Mouse (Mus musculus): Measurements from ENCODE around the gene Ndufc2.
"Not testable (repeated sequence)": the region's sequence is repeated elsewhere in the genome, so short reads cannot be mapped to it uniquely, and the experiment has no call there.

Ndufc2 gene

GRCm38 (mm10) chr7:97427296-97427695 lies 27.5 kb downstream of the Ndufc2 start:
- DNase-seq (ENCODE audit: low read depth, low spot score): no peak

DNA sequence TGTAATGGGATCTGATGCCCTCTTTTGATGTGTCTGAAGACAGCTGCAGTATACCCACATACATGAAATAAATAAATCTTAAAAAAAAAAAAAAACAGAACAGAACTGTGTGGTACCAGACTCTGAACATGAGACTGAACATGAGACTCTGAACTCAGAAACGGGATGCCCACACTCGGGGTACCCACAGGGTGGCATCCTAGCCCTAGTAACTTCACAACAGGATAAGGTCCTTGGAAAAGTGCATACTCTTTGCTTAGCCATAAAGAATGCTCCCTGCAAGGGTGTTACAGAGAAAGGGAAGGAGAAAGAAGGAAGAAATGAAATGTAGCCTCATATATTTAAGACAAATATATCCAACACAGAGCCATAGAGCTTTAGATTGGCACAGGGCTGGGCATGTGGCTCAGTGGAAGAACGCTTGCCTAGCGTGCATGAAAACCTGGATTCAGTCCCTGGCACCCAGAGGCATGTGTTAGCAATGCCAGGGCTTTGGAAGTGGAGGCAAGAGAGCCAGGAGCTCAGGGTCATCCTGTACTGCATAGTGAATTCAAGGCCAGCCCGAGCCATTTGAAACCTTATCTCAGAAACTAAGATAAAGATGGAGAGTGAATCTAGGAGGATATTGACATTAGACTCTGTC lies 28.1 kb downstream of the Ndufc2 start:
- no peak for DNase-seq (ENCODE audit: low read depth, low spot score)

- DNase-seq (ENCODE audit: low read depth, low spot score): peak; percentile 97
Measured at GRCm38 (mm10) chr7:97429705-97430104, 29.9 kb downstream of the Ndufc2 start.

- DNase-seq (ENCODE audit: low read depth, low spot score): not testable (repeated sequence)
Measured at GRCm38 (mm10) chr7:97433517-97433916, 33.7 kb downstream of the Ndufc2 start.

DNA sequence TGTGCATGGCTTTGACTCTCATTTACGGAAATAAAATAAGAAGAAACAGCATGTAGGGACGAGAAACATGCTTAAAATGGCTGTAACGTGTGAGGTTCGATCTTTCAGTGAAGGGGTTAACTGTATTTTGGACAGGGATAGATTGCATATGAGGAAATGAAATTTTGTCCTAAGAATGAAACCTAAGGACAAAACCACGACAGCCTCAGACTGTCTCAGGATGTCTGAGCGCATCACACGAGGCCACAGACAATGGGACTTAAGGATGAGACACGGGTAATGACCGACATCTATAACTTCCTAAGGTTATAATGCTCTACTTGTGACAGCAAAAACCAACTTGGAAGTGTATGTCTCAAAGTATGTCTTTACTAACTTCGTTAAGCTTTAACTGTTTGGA lies 34.7 kb downstream of the Ndufc2 start:
- DNase-seq (ENCODE audit: low read depth, low spot score): no peak

GRCm38 (mm10) chr7:97438986-97439385 lies 39.2 kb downstream of the Ndufc2 start:
- DNase-seq (ENCODE audit: low read depth, low spot score): no peak

DNA sequence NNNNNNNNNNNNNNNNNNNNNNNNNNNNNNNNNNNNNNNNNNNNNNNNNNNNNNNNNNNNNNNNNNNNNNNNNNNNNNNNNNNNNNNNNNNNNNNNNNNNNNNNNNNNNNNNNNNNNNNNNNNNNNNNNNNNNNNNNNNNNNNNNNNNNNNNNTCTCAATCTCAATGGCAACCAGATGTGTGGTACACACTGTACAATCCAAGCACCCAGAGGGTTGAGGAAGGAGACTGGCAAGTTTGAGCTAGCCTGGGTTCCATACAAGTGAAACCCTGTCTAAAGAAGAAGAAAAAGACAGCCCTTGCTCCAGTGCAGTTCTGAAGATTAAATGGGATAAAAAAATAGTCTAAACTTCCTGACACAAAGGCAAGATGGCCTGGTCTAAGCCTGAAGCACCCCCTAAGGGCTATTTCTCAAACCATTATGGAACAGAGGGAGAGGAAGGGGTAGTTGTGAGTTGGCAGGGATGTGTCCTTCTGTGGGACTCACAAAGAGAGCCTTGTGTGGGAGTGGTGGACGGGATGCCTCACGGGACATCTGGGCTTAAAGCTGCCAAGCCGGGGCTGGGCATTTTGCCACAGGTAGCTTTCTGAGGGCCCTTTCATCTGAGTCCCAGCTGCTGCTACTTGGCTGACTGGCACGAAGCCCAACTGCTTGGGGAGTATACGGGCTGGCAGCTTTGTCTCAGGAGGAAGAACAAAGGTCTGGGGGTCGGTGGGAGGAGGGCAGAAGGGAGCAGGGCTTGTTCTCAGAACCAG lies 46.5 kb downstream of the Ndufc2 start:
- no peak for DNase-seq (ENCODE audit: low read depth, low spot score)

DNA sequence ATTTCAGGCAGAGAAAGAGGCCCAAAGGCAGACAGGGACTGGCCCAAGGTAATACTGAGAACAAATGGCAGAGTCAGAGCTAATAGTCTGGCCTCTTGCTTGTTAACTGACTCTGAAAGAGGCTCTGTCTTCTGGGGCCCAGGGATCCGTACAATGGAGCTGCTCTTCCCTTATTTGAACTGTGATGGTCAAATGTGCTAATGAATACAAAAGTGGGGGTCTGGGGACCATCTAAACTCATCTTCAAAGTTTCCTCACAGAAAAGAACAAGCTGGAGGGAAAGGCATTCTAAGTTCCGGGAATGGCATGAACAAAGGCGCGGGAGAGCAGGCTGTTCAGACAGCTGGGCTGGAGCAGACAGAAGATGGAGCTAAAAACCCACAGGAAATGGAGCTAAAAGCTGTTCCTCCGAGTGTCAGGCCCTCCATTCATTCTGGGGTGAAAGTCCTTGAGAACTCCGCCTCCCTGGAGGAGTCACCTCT lies 47.3 kb downstream of the Ndufc2 start:
- peak; percentile 41 for DNase-seq (ENCODE audit: low read depth, low spot score)

DNA sequence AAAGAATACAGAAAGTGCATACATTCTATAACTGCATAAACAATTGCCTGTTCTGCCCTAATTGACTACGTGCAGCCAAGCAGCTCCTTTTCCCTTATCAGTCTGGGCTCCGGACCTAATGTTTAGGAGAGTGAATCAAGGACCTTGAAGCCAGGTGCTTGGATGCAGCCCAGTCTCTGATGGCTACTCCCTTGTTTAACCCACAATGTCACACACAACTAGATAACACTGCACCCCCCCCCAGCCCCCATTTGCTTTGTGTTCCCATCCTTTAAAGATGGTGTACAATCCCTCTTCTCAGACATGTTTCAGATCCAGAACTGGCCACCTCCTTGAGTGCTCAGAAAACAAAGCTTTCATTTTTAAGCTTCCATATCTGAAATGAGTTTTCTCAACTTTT lies 51.2 kb downstream of the Ndufc2 start, which contains the start of gene Kctd14:
Kctd14 (plus strand) TSS at position 301 of the 400 bp plus-strand sequence.
- DNase-seq (ENCODE audit: low read depth, low spot score): not testable (repeated sequence)

DNA sequence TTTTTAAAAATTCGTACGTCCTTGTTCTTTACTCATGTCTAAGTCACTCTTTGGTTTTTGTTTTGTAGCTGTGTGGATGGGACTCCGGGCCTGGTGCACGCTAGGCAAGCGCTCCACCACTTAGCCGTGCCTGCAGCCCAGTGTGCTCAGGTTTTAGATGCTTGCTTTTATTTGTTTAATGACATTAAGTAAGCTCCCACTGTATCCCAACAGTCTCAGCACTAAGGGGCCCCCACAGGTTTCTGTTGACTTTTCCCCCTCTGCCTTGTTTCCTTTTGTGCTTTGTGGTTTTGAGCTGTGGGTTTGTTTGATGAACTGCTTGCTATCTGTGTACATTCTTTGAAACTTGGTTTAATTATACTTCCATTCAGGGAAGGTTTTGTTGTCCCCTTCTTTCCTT lies 52.4 kb downstream of the Ndufc2 start:
- DNase-seq (ENCODE audit: low read depth, low spot score): no peak

- DNase-seq (ENCODE audit: low read depth, low spot score): peak; percentile 72
Measured at GRCm38 (mm10) chr7:97453141-97453921, 53.5 kb downstream of the Ndufc2 start.

GRCm38 (mm10) chr7:97454795-97455194 lies 55.0 kb downstream of the Ndufc2 start:
- DNase-seq (ENCODE audit: low read depth, low spot score): no peak

- no peak for DNase-seq (ENCODE audit: low read depth, low spot score)
Measured at GRCm38 (mm10) chr7:97455577-97455976, 55.8 kb downstream of the Ndufc2 start.
